Mouse (Mus musculus) G1E (cell line): Measurements from ENCODE around the gene Tec. TPM values are rescaled to one million over a fixed set of nuclear protein-coding genes. Genes with fewer than 3 reads are reported as not detected.

ENCODE experiments used
- ATAC-seq: 2 replicates; pipeline ENCODE4 v1.8.0; 2016; ENCODE audit warnings: mild to moderate bottlenecking; ENCODE audit not compliant: insufficient number of reproducible peaks, poor library complexity, low FRiP score, severe bottlenecking; ENCODE audit errors: extremely low read depth
- DNase-seq: peaks from one replicate; pipeline ENCODE4 v3.0.0; 2012; ENCODE audit warnings: low spot score
- H3K27me3 ChIP-seq: 2 replicates; pipeline ENCODE4 v1.6.1; 2012; ENCODE audit warnings: mild to moderate bottlenecking, low read length, inconsistent platforms; ENCODE audit not compliant: insufficient read depth
- H3K36me3 ChIP-seq: replicated peaks from 2 replicates; pipeline ENCODE3; 2012; ENCODE audit warnings: mild to moderate bottlenecking, inconsistent platforms
- H3K4me1 ChIP-seq: 2 replicates; pipeline ENCODE4 v1.6.1; 2012; ENCODE audit warnings: low read depth, low read length, inconsistent platforms, mixed read lengths; ENCODE audit not compliant: insufficient read depth
- H3K4me3 ChIP-seq: 2 replicates; pipeline ENCODE4 v1.5.1; 2012; ENCODE audit warnings: low read depth, mild to moderate bottlenecking, inconsistent platforms, low read length, moderate library complexity, mixed read lengths
- H3K9me3 ChIP-seq: replicated peaks from 2 replicates; pipeline ENCODE4 v1.6.1; 2012; ENCODE audit warnings: inconsistent platforms
- CTCF ChIP-seq: IDR thresholded peaks from 2 replicates; pipeline ENCODE4 v1.5.1; 2012; ENCODE audit warnings: low read depth, low read length, inconsistent platforms, mixed read lengths
- GATA1 ChIP-seq: IDR thresholded peaks from 2 replicates; pipeline ENCODE4 v1.6.1; 2012; ENCODE audit warnings: borderline replicate concordance, low read length, inconsistent platforms, mixed read lengths
- GATA2 ChIP-seq: IDR thresholded peaks from 2 replicates; pipeline ENCODE4 v1.6.1; 2012; ENCODE audit warnings: low read depth, low read length, inconsistent platforms, borderline replicate concordance
- POLR2AphosphoS5 ChIP-seq: IDR thresholded peaks from 2 replicates; pipeline ENCODE4 v1.6.1; 2012; ENCODE audit warnings: low read depth, low read length, inconsistent platforms; ENCODE audit not compliant: insufficient replicate concordance
- TAL1 ChIP-seq: conservative IDR thresholded peaks from 2 replicates; pipeline ENCODE4 v1.6.1; 2012; ENCODE audit warnings: low read depth, low read length, inconsistent platforms, mixed read lengths
- polyA plus RNA-seq: library from polyadenylated mRNA; stranded (reverse); fragments of >175 nt; gene quantifications from 2 replicates; pipeline ENCODE4 v1.2.3, GENCODE M21; 2012
- total RNA-seq, 2 experiments: library from RNA; stranded (forward) in 1 of 2; stranded (reverse) in 1 of 2; fragments of 200-1000 nt in 1 of 2; fragments of >200 nt in 1 of 2; fragmentation: Nextera tagmentation in 1 of 2; gene quantifications; 2 replicates each; pipeline ENCODE4 v1.2.3; 2014 to 2017

Tec gene
- total and polyA plus RNA-seq, 3 experiments = 2.9 to 91.6 (median 45.7) TPM

GRCm38 (mm10) chr5:72844294-72844693, 24.0 kb downstream of the Tec start:
- TF ChIP-seq TAL1 = no peak
- no peak for TF ChIP-seq GATA2
- TF ChIP-seq CTCF = no peak
- TF ChIP-seq GATA1 = no peak
- Histone ChIP-seq H3K36me3 (peaks cover 29% of the 10 kb centered on the region), H3K4me3 (no peak overlapping the region), H3K4me1 (peaks cover 69% of the 10 kb centered on the region), H3K27me3 (no peaks in the 10 kb centered on the region), H3K9me3 (peaks cover 5% of the 10 kb centered on the region)
- ATAC-seq (no peak), DNase-seq (no peak)

- H3K4me3 ChIP-seq = no peak overlapping the region
- no peak for TF ChIP-seq CTCF
- no peak for TF ChIP-seq GATA2
- TF ChIP-seq GATA1 = no peak
- no peak for TF ChIP-seq POLR2AphosphoS5
- no peak for TF ChIP-seq TAL1
Measured at GRCm38 (mm10) chr5:72839655-72840054, 28.6 kb downstream of the Tec start.

GRCm38 (mm10) chr5:72838976-72839375, 29.3 kb downstream of the Tec start:
- peaks cover 7% of the 10 kb centered on the region for H3K9me3 ChIP-seq
- DNase-seq (no peak), ATAC-seq (no peak)
- H3K4me3 ChIP-seq = no peak overlapping the region
- peaks cover 38% of the 10 kb centered on the region for H3K4me1 ChIP-seq
- H3K36me3 ChIP-seq = peaks cover 27% of the 10 kb centered on the region
- H3K27me3 ChIP-seq = peaks cover 4% of the 10 kb centered on the region; the same call in 1 of the 2 replicates
- no peak for TF ChIP-seq GATA2
- TF ChIP-seq GATA1 = no peak
- no peak for TF ChIP-seq TAL1
- TF ChIP-seq CTCF = no peak

More at GRCm38 (mm10) chr5:72839655-72840054, 28.6 kb downstream of the Tec start:
- DNase-seq (no peak), ATAC-seq (no peak)
- Histone ChIP-seq H3K36me3 (peaks cover 26% of the 10 kb centered on the region), H3K27me3 (no peaks in the 10 kb centered on the region), H3K9me3 (peaks cover 7% of the 10 kb centered on the region), H3K4me1 (peaks cover 40% of the 10 kb centered on the region)

DNA sequence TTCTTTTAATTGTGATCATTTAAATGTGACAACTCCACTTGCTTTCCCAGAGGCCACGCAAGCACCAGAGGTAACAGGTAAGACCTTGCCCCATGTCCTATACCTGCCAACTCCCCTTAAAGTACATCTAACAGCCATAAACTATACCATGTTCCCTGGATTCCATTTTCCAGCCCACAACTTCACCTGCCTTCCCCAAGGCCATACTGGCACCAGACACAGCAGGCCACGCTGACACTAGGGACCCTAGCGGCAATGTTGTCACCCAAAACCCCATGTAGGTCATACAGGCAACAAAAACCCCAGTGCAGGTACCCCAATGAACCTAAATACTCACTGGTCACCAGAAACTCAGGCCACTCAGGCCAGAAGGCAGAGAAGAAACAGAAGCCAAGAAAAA, 32.6 kb downstream of the Tec start:
- peaks cover 30% of the 10 kb centered on the region for H3K36me3 ChIP-seq
- DNase-seq (no peak), ATAC-seq (no peak)
- no peak for TF ChIP-seq CTCF
- no peak for TF ChIP-seq GATA1
- TF ChIP-seq GATA2 = no peak
- no peak for TF ChIP-seq TAL1
- peaks cover 53% of the 10 kb centered on the region for H3K4me1 ChIP-seq
- peaks cover 4% of the 10 kb centered on the region; the same call in 1 of the 2 replicates for H3K27me3 ChIP-seq
- H3K9me3 ChIP-seq = peaks cover 4% of the 10 kb centered on the region
- H3K4me3 ChIP-seq = no peak overlapping the region

- peaks cover 3% of the 10 kb centered on the region; the same call in 1 of the 2 replicates for H3K9me3 ChIP-seq
- H3K4me3 ChIP-seq = no peak overlapping the region; the same call in 1 of the 2 replicates
- peaks cover 38% of the 10 kb centered on the region for H3K36me3 ChIP-seq
- TF ChIP-seq POLR2AphosphoS5 (no peak), CTCF (no peak), GATA1 (no peak), TAL1 (no peak), GATA2 (no peak)
- peaks cover 61% of the 10 kb centered on the region for H3K4me1 ChIP-seq
- ATAC-seq (no peak), DNase-seq (no peak)
- peaks cover 9% of the 10 kb centered on the region; the same call in 1 of the 2 replicates for H3K27me3 ChIP-seq
Measured at GRCm38 (mm10) chr5:72832904-72833765, 35.1 kb downstream of the Tec start.

- Histone ChIP-seq H3K9me3 (no peaks in the 10 kb centered on the region), H3K4me1 (peaks cover 60% of the 10 kb centered on the region), H3K4me3 (no peak overlapping the region), H3K27me3 (peaks cover 9% of the 10 kb centered on the region; the same call in 1 of the 2 replicates), H3K36me3 (peaks cover 36% of the 10 kb centered on the region)
- ATAC-seq = no peak
- TF ChIP-seq GATA1 (no peak), TAL1 (no peak), CTCF (no peak), GATA2 (no peak), POLR2AphosphoS5 (no peak)
- no peak for DNase-seq
Measured at GRCm38 (mm10) chr5:72832191-72832590, 36.1 kb downstream of the Tec start.
